Mouse (Mus musculus) neutrophil, adult 65 days (primary cell): Measurements from ENCODE around the gene Alpk1. TPM values are rescaled to one million over a fixed set of nuclear protein-coding genes. Genes with fewer than 3 reads are reported as not detected.

ENCODE experiments used
- total RNA-seq: library from RNA; stranded (reverse); gene quantifications from 2 replicates; pipeline ENCODE4 v1.2.4, GENCODE M21; 2023

Gene Alpk1
- 42.8 and 66.2 TPM in 2 replicates for total RNA-seq

DNA sequence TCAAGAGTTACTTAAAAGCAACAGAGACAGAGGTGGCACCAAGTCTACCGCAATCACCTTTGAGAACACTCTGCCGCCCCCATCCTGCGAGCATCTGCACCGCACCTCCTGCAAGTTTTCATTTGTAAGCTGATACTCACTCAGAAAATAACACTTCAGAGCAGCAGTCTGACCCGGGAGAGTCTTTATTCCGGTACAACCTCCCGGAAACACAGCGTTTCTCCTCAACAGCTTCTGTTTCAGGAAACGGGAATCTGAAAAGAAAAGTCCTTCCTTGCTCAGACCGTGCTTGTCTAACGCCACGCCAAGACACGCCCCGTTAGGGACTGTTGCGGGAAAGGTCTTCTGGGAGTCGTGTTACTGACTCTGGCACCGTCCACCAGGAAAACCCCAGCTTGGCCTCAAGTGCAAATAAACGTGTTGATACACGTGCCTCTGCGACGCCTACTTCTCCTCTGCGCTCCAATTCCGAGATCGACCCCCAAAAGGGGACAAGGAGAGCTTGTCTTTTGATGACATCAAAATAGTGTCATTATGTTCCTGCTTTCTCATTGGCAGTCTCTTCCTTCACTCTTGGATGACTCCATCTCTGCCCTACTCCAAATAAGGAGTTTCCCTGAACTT lies at the start of gene Alpk1:
Alpk1 (minus strand) TSS at position 507 of the 624 bp plus-strand sequence.

DNA sequence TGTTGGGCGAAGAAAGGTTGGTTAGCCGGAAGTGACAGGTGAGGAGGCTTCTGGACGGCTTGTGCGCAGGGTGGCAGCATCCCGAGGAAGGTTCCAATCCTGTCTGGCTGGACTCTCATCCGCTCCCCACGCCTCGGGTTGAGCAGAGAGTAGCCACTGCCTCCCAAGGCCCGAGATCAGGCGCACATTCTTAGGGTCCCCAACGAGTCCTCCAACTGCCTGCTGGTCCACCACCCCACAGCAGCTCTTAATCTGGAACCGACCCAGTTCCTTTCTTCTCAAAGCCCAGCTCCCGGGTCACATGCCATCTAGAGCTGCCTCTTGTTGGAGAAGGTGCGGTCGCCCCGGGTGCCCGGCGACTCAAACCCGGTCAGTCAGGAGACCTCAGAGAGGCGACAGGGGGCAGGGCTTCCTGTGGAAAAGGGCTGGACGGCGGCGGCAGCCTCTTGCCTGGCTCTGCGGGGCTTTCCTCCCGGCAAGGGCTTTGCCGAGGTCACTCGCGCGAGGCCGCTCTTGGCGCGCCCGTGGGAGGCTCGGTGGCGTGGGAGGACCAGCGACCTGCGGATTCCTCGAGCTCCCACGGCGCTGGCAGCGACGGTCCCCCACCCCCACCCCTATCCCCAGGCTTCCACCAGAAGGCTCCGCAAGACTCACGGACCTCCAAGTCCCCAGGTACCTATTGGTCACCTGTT lies 9.3 kb upstream of the Alpk1 start, which contains the start of gene Tifa:
Tifa (plus strand) TSS at position 306 of the 692 bp plus-strand sequence.

DNA sequence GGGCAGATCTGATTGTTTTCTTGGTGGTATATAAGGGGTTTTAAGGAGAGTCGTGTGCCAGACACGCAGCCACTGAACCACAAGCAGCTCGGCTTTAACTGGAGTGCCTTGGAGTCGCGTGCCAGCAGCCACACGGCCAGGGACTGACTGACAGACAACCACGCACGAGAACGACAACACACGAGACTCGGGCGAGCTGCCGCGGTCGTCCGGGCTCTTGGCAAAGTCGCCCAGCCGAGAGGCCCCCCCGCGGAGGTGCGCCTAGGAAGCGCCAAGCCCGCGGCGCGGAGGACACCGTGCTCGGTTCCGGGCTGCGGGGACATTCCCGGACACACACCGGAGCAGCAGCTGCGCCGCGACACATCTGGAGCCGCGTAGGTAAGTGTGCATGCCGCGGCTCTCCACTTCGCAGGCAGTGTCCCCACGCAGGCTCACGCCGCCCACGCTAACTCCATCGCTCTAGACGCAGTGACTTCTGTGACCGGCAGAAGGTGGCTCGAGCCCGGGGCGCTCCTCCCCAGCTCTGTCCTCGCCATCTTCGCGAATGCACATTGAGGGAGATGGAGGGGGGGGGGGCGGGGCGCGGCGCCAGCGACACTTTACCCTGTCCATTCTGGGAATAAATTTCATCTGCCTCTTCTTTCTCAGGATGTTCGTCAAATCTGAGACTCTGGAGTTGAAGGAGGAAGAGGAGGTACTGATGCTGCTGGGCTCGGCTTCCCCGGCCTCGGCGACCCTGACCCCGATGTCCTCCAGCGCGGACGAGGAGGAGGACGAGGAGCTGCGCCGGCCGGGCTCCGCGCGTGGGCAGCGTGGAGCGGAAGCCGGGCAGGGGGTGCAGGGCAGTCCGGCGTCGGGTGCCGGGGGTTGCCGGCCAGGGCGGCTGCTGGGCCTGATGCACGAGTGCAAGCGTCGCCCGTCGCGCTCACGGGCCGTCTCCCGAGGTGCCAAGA lies 147.0 kb downstream of the Alpk1 start, which contains the start of gene Neurog2:
Neurog2 (plus strand) TSS at position 56 of the 953 bp plus-strand sequence.

Other genes with a start within 250 kb of the Alpk1 start
- 23.7 and 27.5 TPM in 2 replicates for gene Larp7, start 227.2 kb downstream of the Alpk1 start, total RNA-seq
- gene Zgrf1, start 227.0 kb downstream of the Alpk1 start, total RNA-seq = 12.9 and 19.5 TPM in 2 replicates
- gene Neurog2, start 147.4 kb downstream of the Alpk1 start, total RNA-seq = not detected in 2 replicates
- gene Tifa, start 9.3 kb upstream of the Alpk1 start, total RNA-seq = 29.2 and 38.3 TPM in 2 replicates
- gene Ap1ar, start 57.0 kb upstream of the Alpk1 start, total RNA-seq = 11.0 and 13.8 TPM in 2 replicates
- gene Fam241a, start 115.8 kb upstream of the Alpk1 start, total RNA-seq = 23.1 and 28.2 TPM in 2 replicates